Mouse (Mus musculus): ENCODE results near the gene Hsd17b1. TPM values are rescaled to one million over a fixed set of nuclear protein-coding genes. Genes with fewer than 3 reads are reported as not detected.

Gene Hsd17b1
- total RNA-seq, 2 experiments from 2014 or later = 1.2 to 1.4 TPM

DNA sequence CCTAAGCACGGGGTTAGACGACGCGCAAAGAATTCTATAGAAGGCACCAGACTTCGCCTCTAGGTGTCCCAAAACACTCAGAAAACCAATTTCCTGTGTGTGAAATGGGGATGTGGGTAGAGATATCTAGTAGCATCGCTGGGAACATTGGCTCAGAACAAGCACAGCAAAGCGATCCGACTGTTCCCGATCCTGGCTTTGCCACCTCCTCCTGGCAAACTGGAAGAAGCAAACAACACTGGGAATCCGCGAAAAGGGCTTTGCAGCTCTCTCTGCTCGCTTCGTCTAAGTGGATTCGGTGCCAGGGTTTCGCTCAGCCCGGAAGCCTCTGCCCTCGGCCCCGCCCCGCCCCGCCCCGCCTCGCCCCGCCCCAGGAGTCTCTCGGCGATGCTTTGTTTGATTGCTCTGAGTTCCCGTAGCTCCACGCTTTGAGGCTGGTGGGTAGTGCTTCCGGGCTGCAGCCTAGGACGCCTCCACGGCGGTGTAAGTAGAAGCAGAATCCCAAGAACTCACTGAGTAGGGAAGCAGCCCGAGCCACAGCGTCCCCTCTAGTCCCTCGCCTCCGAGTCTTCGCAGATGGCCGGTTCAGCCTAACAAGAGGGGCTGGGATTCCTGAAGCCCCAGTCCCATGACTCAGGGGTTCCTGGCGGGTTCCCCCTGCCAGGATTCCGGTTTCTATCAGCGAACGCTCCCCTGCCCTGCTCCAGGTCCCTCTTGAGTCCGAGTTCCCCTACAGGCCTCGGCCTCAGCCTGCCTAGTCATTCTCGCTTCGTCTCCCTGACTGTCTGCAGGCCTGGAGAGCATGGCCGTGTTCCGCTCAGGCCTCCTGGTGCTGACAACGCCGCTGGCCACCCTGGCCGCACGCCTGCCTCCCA lies 4.2 kb downstream of the Hsd17b1 start, which contains the start of gene Coasy:
TSS of gene Coasy (plus strand) at position 358 of the 875 bp plus-strand sequence.
- peak; percentile 91 to 96 for DNase-seq (ENCODE audit: low spot score in 2 of 2)
- intact Hi-C loops (cut with DNase I) = loop anchor here (2.0 kb wide), 1 partner anchor 94 kb away; no protein-coding TSS in a partner anchor

- no peak for DNase-seq (ENCODE audit: low spot score in 2 of 2)
- intact Hi-C loops (cut with DNase I) = loop anchor here (2.0 kb wide), 1 partner anchor 94 kb away; no protein-coding TSS in a partner anchor
Measured at GRCm38 (mm10) chr11:101083083-101083697, 5.0 kb downstream of the Hsd17b1 start.

DNA sequence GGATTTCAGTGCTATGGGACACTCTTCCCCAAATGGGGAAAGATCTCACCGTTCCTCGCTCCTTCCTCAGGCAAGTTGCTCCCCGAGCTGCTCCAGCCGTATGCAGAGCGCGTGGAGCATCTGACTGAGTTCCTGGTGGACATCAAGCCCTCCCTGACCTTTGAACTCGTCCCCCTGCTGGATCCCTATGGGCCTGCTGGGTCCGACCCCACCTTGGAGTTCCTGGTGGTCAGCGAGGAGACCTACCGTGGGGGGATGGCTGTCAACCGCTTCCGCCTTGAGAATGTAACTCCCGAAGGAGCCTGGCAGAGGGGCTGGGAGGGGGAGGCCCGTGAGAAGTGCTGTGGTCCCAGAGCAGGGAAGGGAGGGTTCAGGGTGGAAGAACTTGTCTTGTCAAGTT lies 6.0 kb downstream of the Hsd17b1 start:
- no peak for DNase-seq (ENCODE audit: low spot score in 2 of 2)
- intact Hi-C loops (cut with DNase I) = no loop called here

DNA sequence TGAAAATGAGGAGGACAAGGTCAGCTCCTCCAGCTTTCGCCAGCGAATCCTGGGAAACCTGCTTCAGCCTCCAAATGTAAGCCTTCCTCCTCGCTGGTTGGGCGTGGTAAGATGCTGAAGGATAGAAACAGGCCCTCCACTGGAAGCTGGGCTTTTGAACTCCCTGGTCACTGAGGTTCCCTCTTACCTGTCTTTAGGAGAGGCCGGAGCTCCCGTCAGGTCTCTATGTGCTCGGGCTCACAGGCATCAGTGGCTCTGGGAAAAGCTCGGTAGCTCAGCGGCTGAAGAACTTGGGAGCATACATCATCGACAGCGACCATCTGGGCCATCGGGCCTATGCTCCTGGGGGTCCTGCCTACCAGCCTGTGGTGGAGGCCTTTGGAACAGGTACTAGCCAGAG lies 6.6 kb downstream of the Hsd17b1 start:
- intact Hi-C loops (cut with DNase I) = no loop called here
- no peak for DNase-seq (ENCODE audit: low spot score in 2 of 2)

- no peak for DNase-seq (ENCODE audit: low spot score in 2 of 2)
- intact Hi-C loops (cut with DNase I) = loop anchor here (2.0 kb wide), 1 partner anchor 33 kb away; the partner anchor contains the start of genes Retreg3 and Tubg1
Measured at GRCm38 (mm10) chr11:101085617-101086322, 7.6 kb downstream of the Hsd17b1 start.

DNA sequence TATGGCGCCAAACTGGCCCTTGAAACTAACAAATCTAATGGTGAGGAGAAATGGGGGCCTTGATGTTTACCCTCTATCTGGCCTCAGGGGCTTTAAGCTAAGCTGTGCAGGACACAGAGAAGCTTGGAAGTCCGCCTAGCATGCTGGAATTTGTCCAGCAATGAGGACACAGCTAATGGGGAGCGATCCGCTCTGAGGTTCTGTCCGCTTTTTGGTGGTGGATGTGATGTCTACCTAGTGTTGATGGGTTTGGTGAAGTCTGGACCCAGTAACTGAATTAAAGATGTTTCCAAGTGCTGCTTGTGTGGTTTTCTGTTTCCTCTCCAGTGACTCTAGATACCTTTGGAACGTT lies 8.1 kb downstream of the Hsd17b1 start:
- intact Hi-C loops (cut with DNase I) = loop anchor here (2.0 kb wide), 1 partner anchor 33 kb away; the partner anchor contains the start of genes Retreg3 and Tubg1
- no peak for DNase-seq (ENCODE audit: low spot score in 2 of 2)

DNA sequence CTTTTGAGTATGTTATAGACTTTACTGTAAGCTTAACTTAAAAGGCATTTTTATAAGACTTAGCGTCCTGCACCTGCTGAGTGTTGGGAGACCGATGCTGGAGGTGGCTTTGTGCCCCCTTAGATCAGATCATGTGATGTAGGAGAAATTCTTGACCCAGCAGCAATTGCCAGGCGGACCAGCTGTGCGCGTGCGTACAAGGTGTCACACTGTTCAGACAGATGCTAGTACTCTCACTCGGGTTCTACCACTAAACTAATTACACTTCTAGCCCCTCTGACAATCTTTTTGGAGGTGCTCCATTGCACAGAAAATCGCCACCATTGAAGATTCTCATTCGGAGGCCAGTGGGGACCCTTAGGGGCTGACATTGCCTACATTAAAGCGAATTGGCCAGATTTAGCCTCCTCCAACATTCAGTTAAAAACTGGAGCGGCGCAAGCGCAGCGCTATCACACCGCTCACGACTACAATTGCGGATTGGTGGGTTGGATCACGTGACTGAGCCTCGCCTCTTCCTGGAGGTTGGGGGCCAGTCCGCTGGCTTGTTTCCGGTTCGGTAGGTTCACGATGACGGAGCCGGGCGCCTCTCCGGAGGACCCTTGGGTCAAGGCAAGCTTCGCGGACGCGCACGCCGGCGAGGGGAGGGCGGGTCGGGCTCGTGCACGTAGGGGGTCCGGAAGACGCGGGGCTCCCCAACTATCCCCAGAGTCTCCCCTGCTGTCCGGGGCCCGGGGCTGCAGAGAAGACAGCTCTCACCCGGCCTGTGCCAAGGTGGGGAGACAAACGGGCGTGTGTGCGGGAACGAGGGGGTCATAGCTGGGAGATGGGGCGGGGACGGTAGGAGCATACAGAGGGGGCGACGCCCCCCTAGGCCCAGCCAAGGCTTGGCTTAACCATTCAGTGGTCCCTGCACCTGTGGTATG lies 8.8 kb downstream of the Hsd17b1 start, which contains the start of gene Mlx:
TSS of gene Mlx (plus strand) at position 522 of the 926 bp plus-strand sequence.
- intact Hi-C loops (cut with DNase I) = loop anchor here (2.0 kb wide), 1 partner anchor 32 kb away; the partner anchor contains the start of genes Retreg3 and Tubg1
- peak; percentile 93 to 97 for DNase-seq (ENCODE audit: low spot score in 2 of 2)

DNA sequence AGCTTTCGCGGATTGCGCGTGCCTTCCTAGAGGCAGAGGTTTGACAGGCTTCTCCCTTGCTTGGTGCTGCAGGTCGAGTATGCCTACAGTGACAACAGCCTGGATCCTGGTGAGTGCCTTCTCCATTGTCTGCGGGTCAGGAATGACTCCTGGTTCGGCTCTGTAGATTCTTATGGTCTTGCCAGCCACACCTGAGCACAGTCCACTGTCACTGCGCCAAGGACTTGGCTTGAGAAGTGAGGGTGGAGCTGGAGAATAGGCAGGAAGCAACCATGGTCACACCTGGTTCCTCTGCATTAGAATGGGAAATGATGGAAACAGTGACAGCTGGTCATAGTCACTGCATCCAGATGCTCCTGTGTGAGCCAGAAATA lies 9.5 kb downstream of the Hsd17b1 start:
- DNase-seq (ENCODE audit: low spot score in 2 of 2) = no peak

DNA sequence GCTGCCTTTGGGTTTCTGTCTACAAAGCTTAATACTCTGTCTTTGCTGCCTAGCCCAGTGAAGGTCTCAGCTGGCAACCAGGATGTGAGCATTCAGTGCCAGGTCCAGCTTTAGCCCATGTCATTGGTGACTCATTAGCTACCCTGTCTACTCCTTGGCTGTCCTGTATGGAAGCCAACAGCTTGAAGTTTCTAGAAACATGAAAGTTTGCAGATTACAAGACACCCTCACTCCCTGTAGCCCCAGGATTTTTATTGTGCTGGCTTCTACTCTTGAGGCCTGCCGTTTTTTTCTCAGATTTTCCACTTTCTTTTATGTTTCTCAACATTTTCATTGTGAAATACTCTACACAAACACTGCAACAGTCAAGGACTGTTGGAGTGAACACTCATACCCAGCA lies 11.7 kb downstream of the Hsd17b1 start:
- no peak for DNase-seq (ENCODE audit: low spot score in 2 of 2)

More for the DNA sequence above, 9.5 kb downstream of the Hsd17b1 start:
- intact Hi-C loops (cut with DNase I) = loop anchor here (2.0 kb wide), 1 partner anchor 31 kb away; the partner anchor contains the start of genes Retreg3 and Tubg1

DNA sequence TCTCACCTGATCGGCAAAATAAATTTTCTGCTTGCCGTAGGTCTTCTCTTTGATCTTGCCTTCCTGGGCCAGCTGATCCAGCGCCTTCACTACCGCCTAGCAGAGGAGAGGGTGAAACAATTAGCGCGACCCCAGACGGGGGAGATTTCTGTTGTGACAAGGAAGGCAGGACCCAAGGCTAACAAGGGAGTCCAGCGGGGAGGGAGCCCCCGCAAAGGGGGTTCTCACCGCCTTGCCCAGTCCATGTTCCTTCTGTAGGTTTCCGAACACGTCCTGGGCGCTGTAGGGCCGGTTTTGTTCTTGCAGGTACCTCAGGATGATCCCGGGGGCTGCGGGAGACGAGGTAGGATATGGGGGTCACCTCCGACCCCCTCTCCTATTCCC lies 16.7 kb downstream of the Hsd17b1 start:
- intact Hi-C loops (cut with DNase I) = loop anchor here (2.0 to 10.0 kb wide), 2 partner anchors 82 to 320 kb away; partner anchors contain the start of gene Aarsd1
- no peak for DNase-seq (ENCODE audit: low spot score in 2 of 2)

More for the DNA sequence above, 11.7 kb downstream of the Hsd17b1 start:
- intact Hi-C loops (cut with DNase I) = loop anchor here (10.0 kb wide), 1 partner anchor 325 kb away; the partner anchor contains the start of gene Aarsd1

DNA sequence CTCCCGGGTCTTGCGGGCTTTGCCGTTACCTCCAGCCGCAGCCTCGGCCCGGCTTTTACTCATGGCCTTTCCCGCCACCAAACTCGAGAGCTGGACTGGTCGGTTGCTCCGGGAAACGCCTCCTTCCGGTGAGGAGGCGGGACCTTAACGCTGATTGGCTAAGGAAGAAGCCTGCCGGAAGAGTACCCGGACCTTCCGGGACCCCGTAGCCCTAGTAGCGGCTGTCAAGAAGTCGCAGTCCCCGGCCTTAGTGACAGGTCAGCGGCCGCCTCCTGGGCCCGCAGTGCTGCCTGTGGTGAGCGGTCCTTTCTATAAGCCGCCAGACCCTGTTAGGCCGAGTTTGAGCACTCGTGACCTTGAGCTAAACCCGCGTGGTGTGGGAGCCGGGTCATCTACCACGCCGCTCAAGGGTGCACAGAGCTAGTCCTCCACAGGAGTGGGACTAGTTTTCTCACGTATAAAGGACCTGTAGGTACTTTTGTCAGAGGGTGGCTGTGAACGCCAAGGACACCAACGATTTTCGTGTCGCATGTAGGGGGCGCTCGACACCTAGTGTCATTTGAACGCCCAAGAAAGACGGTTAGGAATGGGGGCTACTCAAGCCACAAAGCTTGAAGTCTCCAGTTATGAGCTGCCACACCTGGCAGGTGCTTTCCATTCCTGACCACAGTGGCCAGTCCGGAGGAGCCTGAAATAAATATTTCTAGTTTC lies 17.3 kb downstream of the Hsd17b1 start, which contains the start of gene Psmc3ip:
TSS of gene Psmc3ip (minus strand) at position 123 of the 711 bp plus-strand sequence.
- DNase-seq (ENCODE audit: low spot score in 2 of 2) = peak; percentile 94 to 97
- intact Hi-C loops (cut with DNase I) = loop anchor here (2.0 to 10.0 kb wide), 2 partner anchors 81 to 319 kb away; partner anchors contain the start of gene Aarsd1

GRCm38 (mm10) chr11:101098231-101098630 lies 20.0 kb downstream of the Hsd17b1 start:
- intact Hi-C loops (cut with DNase I) = loop anchor here (10.0 kb wide), 1 partner anchor 317 kb away; the partner anchor contains the start of gene Aarsd1
- no peak for DNase-seq (ENCODE audit: low spot score in 2 of 2)

GRCm38 (mm10) chr11:101103011-101103410 lies 24.8 kb downstream of the Hsd17b1 start:
- intact Hi-C loops (cut with DNase I) = no loop called here
- DNase-seq (ENCODE audit: low spot score in 2 of 2) = no peak

DNA sequence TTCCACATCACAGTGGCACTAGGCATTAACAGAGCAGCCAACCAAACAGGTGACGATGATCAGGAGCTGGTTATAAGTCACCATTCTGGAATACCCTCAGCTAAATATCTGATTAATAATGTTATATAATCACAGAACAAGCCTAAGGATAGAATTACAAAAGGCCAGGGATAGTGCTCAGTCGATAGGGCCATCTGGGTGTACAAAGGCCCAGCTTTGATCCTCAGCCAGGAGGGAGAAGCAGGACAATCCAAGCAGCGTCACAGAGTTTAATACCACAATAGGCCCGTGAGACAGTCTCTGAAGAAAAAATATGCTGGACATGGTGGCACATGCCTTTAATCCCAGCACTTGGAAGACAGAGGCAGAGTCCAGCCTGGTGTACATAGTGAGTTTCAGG lies 31.1 kb downstream of the Hsd17b1 start:
- no peak for DNase-seq (ENCODE audit: low spot score in 2 of 2)
- intact Hi-C loops (cut with DNase I) = no loop called here

DNA sequence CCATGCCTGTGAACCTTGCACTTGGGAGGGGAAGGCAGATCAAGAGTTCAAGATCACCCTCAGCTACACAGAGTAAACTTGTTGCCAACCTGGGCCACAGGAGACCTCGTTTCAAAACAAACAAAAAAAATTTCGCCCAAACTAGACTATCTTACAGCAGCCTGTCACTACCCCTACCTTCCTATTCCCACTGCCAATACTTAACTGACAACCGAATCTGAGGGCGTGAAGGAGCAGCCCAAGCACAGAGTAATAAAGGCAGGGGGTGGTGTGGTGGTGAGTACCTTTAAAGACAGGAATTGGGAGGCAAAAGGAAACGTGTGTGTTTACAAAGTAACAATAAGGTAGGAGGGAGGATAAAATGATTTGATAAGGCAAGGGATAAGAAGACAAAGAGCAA lies 32.5 kb downstream of the Hsd17b1 start:
- intact Hi-C loops (cut with DNase I) = no loop called here
- DNase-seq (ENCODE audit: low spot score in 2 of 2) = no peak

- DNase-seq (ENCODE audit: low spot score in 2 of 2) = no peak
- intact Hi-C loops (cut with DNase I) = no loop called here
Measured at GRCm38 (mm10) chr11:101111178-101111577, 33.0 kb downstream of the Hsd17b1 start.

- DNase-seq (ENCODE audit: low spot score in 2 of 2) = no peak
- intact Hi-C loops (cut with DNase I) = no loop called here
Measured at GRCm38 (mm10) chr11:101112186-101112585, 34.0 kb downstream of the Hsd17b1 start.

GRCm38 (mm10) chr11:101115564-101115963 lies 37.4 kb downstream of the Hsd17b1 start:
- intact Hi-C loops (cut with DNase I) = no loop called here
- DNase-seq (ENCODE audit: low spot score in 2 of 2) = no peak
